Mouse (Mus musculus): ENCODE data around the gene Thrsp.

Gene Thrsp

GRCm38 (mm10) chr7:97392079-97392445 lies 25.5 kb downstream of the Thrsp start:
- ChIA-PET CTCF (no interaction called here), POLR2A (no interaction called here)

DNA sequence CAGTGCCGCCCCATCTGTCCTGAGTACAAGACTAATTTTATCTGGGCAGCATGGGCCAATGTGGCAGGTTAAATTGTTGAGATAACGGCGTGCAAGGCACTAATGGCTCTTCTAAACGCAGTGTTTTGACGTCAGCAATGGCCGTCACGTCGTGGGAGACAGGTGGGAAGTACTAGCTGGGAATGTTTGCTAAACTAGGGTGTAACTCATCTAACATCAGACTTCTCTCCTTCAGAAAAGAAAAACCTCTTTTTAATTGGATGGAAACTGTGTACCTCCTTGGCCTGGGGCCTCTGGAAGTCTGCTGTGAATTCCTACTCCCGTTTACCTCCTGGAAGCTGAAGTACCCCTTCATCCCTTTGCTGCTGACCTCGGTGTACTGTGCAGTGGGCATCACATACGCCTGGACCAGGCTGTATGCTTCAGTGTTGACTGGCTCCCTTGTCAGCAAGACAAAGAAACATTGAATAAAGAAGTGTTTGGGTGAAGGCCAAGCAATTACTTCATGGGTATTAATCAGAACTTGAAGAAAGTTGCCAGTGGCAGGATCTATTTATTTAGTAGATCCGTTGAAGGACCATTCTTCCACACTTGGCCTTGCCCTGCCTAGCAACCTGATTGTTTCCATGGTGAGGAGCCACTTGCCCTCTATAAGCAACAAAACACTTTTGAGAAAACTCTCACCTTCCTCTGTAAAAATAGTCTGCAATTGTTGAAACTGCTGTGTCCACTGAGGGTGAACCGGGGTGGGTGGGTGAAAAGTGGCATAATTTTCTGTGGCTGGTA lies 26.0 kb downstream of the Thrsp start:
- ChIA-PET CTCF (interaction anchor here in 1 of 4 experiments (0.7 kb wide), 1 partner anchor 61 kb away, joined by 11 read pairs; no protein-coding TSS in a partner anchor), POLR2A (interaction anchor here in 1 of 4 experiments (0.6 to 1.4 kb wide), 2 partner anchors 15 to 20 kb away, joined by 4 read pairs; partner anchors contain the start of gene Alg8)

DNA sequence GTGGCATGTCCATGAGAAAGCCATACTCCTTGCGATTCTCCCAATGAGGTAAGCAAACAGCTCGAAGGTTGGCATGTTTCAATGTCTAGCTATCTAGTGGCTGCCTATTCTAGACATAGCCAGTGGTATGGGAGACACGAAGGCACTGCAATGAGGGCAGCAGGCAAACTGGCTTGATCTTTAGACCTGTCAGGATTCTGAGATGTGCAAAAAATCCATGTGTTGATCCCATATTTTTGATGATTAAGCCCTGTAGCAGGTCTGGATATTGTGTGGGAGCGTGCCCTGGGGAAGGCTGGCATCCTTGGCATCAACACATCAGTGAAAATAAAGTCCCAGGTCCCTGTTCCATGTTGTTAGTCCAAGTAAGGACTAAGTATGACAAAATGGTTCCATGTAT lies 29.0 kb downstream of the Thrsp start:
- CTCF ChIA-PET: no interaction called here
- POLR2A ChIA-PET: interaction anchor here in 2 of 4 experiments (1.1 to 4.9 kb wide), 4 partner anchors 11 to 17 kb away, joined by 3 to 31 read pairs (median 10); partner anchors contain the start of genes Alg8 (in 2 of the 2) and Ndufc2 (in 1 of the 2)

- POLR2A ChIA-PET: interaction anchor here in 3 of 4 experiments (0.7 to 4.9 kb wide), 6 partner anchors 10 to 20 kb away, joined by 3 to 31 read pairs (median 12); partner anchors contain the start of gene Alg8 (in 3 of the 3)
Observed at GRCm38 (mm10) chr7:97387561-97388147, 29.9 kb downstream of the Thrsp start.

GRCm38 (mm10) chr7:97386806-97387370 lies 30.6 kb downstream of the Thrsp start:
- CTCF ChIA-PET: interaction anchor here in 1 of 4 experiments (0.6 kb wide), 1 partner anchor 19 kb away, joined by 5 read pairs; no protein-coding TSS in a partner anchor

More at GRCm38 (mm10) chr7:97387561-97388147, 29.9 kb downstream of the Thrsp start:
- CTCF ChIA-PET: no interaction called here

DNA sequence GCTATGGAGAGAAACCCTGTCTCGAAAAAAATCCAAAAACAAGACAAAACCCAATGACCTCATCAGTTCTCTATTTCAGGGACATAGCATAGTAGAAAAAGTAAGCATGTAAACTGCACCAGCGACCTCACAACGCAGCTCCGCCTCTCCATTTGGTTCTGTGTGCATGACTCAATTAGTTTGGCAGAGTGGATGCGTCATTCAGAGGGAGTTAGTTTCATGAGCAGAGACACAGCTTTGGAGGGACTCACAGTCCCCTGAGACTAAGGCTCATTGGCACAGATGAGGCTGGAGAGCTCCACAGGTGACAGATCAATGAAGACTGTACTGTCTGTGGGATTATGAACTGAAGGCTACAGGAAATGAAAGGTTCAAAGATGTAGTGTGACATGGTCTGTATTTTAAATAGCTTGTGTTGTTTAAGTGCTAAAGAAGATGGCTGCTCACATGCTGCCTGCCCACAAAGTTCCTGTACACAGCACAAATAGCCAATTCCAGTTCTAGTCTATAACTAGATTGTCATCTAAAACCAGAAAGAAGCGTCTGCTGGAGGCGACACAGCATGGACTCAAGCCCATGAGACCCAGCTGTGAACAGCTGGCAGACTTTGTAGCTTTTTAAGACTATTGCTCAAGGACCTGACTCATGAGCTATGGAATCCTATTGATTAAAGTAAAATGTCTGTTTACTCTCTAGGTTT lies 31.3 kb downstream of the Thrsp start:
- ChIA-PET POLR2A (interaction anchor here in 3 of 4 experiments (1.0 to 4.9 kb wide), 5 partner anchors 10 to 16 kb away, joined by 3 to 31 read pairs (median 14); partner anchors contain the start of gene Alg8 (in 2 of the 3)), CTCF (interaction anchor here in 1 of 4 experiments (0.6 kb wide), 1 partner anchor 19 kb away, joined by 5 read pairs; no protein-coding TSS in a partner anchor)

More at GRCm38 (mm10) chr7:97386806-97387370, 30.6 kb downstream of the Thrsp start:
- POLR2A ChIA-PET: interaction anchor here in 3 of 4 experiments (1.0 to 4.9 kb wide), 6 partner anchors 10 to 17 kb away, joined by 3 to 31 read pairs (median 12); partner anchors contain the start of gene Alg8 (in 3 of the 3)

GRCm38 (mm10) chr7:97383496-97384132 lies 33.9 kb downstream of the Thrsp start:
- ChIA-PET POLR2A (interaction anchor here in 1 of 4 experiments (4.3 to 4.9 kb wide), 2 partner anchors 12 kb away, joined by 24 to 31 read pairs; partner anchors contain the start of gene Alg8), CTCF (no interaction called here)

- ChIA-PET CTCF (interaction anchor here in 1 of 4 experiments (0.6 kb wide), 1 partner anchor 71 kb away, joined by 3 read pairs; no protein-coding TSS in a partner anchor), POLR2A (interaction anchor here in 2 of 4 experiments (0.6 to 4.3 kb wide), 3 partner anchors 11 to 97 kb away, joined by 3 to 24 read pairs (median 6); partner anchors contain the start of gene Alg8 (in 2 of the 2))
Observed at GRCm38 (mm10) chr7:97382661-97383060, 34.9 kb downstream of the Thrsp start.

DNA sequence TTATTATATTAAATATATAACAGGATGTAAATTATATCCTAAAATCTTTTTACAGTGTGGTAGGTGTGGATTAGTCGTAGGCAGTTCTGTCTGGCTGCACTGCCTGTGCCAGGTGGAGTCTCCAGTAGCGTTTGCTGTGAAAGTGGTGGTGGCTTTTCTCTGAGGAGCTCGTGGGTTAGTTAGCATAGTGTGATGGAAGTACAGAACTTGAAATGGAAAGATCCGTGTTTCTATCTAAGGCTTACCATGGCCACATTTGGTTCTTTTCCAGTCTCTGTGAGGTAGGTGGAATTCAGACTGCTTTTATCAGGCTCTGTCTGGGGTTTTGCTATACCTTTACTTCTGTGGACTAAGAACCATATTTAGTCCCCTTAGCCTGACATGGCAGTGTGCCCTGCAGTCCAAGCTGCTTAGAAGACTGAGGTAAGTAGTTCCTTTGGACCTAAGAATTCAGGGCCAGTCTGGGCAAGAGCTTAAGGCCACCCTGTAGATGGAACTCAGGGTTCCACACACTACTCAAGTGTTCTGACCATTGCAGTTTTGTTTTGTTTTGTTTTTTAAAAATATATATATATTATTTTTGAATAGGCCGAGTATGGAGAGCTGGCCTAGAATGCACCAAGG lies 36.9 kb downstream of the Thrsp start:
- ChIA-PET CTCF (no interaction called here), POLR2A (interaction anchor here in 1 of 4 experiments (2.7 to 4.3 kb wide), 2 partner anchors 9 to 15 kb away, joined by 10 to 24 read pairs; partner anchors contain the start of gene Alg8)

DNA sequence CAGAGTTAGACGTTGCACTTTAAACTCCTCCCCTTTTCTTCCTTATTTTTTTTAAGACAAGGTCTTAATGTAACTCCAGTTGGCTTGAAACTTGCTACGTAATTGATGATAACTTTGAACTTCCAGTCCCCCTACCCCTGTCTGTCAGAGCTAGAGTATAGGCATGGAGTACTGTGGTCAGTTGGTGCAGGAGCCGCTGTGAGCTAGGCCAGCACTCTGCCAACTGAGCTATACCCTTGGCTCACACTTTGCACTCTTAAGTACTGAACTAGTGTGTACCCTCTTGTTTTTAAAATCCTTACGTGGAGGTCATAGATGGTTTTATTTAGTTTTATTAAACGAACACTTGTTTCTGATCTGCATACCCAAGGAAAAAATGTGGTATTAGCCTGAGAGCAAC lies 38.2 kb downstream of the Thrsp start:
- CTCF ChIA-PET: no interaction called here
- POLR2A ChIA-PET: interaction anchor here in 1 of 4 experiments (2.7 to 4.3 kb wide), 2 partner anchors 7 to 17 kb away, joined by 10 to 24 read pairs; partner anchors contain the start of gene Alg8

DNA sequence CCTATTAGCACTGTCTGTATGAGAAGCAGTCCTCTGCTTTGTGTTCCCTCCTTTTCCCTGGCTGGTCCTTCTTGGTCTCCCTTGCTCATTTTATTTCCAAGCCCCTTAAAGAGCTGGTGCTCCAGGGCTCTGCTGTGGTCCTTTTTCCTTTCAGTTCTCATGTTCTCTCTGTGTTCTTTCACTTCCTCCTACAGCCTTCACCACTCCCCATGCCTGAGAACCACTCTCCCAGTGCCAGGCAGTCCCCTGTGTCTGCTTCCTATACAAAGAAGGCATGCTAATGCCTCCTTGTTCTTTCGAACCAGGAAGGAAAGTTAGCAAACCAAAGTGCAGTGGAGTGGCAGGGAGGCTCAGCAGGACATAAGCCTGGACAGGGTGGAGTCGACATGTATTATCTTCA lies 41.6 kb downstream of the Thrsp start:
- ChIA-PET POLR2A (interaction anchor here in 2 of 4 experiments (0.7 to 3.1 kb wide), 6 partner anchors 11 to 71 kb away, joined by 3 to 12 read pairs (median 4); partner anchors contain the start of gene Ndufc2 (in 1 of the 2)), CTCF (interaction anchor here in 1 of 4 experiments (0.6 kb wide), 1 partner anchor 1854 kb away, joined by 5 read pairs; no protein-coding TSS in a partner anchor)

- CTCF ChIA-PET: interaction anchor here in 2 of 4 experiments (0.6 to 0.8 kb wide), 4 partner anchors 25 to 270 kb away, joined by 3 to 4 read pairs (median 4); partner anchors contain the start of genes Ints4 (in 1 of the 2) and Ndufc2 (in 1 of the 2)
Observed at GRCm38 (mm10) chr7:97375101-97375500, 42.4 kb downstream of the Thrsp start.

DNA sequence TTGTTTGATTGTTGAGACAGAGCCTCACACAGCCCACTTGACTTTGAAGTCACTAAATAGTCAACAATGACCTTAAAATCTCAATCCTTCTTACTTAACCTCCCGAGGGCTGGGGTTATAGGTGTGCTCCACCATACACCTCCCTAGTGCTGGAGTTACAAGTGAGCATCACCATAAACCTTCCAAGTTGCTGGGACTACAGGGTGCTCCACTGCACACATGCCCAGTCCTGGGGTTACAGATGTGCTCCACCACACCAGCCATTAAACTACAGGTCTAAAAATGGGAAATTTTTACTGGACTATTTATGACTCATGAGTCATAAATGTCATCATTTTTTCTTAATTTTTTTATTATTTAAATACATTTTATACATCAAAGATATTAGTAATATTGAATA lies 51.6 kb downstream of the Thrsp start:
- ChIA-PET CTCF (no interaction called here), POLR2A (no interaction called here)

More at GRCm38 (mm10) chr7:97375101-97375500, 42.4 kb downstream of the Thrsp start:
- POLR2A ChIA-PET: interaction anchor here in 2 of 4 experiments (0.7 to 3.1 kb wide), 7 partner anchors 12 to 71 kb away, joined by 3 to 12 read pairs (median 3); partner anchors contain the start of gene Ndufc2 (in 1 of the 2)

All from embryonic stem cell, embryonic (primary cell).